Mouse (Mus musculus) embryonic facial prominence, embryonic 11.5 days (tissue): ENCODE measurements around the gene Oxsr1. TPM values are rescaled to one million over a fixed set of nuclear protein-coding genes. Genes with fewer than 3 reads are reported as not detected.

Experiments
- ATAC-seq: fragments of 200-750 bp; cut with Nextera tagmentation; replicated peaks from 2 replicates; pipeline ENCODE4 v1.8.0; 2017; ENCODE audit warnings: low read depth; ENCODE audit not compliant: insufficient number of reproducible peaks, low FRiP score, low TSS enrichment
- DNase-seq: peaks from one replicate; pipeline ENCODE4 v3.0.0-alpha.2; 2015; ENCODE audit warnings: low spot score
- H3K27ac ChIP-seq: fragments of 300-500 bp; sonication (generic); replicated peaks from 2 replicates; pipeline ENCODE4 v1.5.1; 2014; ENCODE audit warnings: mild to moderate bottlenecking, low read depth, low read length, control low read depth
- H3K27me3 ChIP-seq: fragments of 300-500 bp; sonication (generic); 2 replicates; pipeline ENCODE4 v1.6.1; 2014; ENCODE audit warnings: mild to moderate bottlenecking, low read length, moderate library complexity, mixed read lengths; ENCODE audit not compliant: control insufficient read depth, insufficient read depth
- H3K36me3 ChIP-seq: fragments of 300-500 bp; sonication (generic); replicated peaks from 2 replicates; pipeline ENCODE4 v1.6.1; 2014; ENCODE audit warnings: low read depth, mild to moderate bottlenecking, low read length, moderate library complexity, mixed read lengths; ENCODE audit not compliant: control insufficient read depth, insufficient read depth
- H3K4me1 ChIP-seq: fragments of 300-500 bp; sonication (generic); 2 replicates; pipeline ENCODE4 v1.6.1; 2014; ENCODE audit warnings: low read length, mixed read lengths; ENCODE audit not compliant: control insufficient read depth, insufficient read depth
- H3K4me2 ChIP-seq: fragments of 300-500 bp; sonication (generic); 2 replicates; pipeline ENCODE4 v1.6.1; 2014; ENCODE audit warnings: low read depth, mild to moderate bottlenecking, control low read depth, low read length, moderate library complexity
- H3K4me3 ChIP-seq: fragments of 300-500 bp; sonication (generic); 2 replicates; pipeline ENCODE4 v1.5.1; 2014; ENCODE audit warnings: low read depth, low read length, control low read depth
- H3K9ac ChIP-seq: fragments of 300-500 bp; sonication (generic); replicated peaks from 2 replicates; pipeline ENCODE4 v1.6.1; 2014; ENCODE audit warnings: mild to moderate bottlenecking, control low read depth, low read length
- H3K9me3 ChIP-seq: fragments of 300-500 bp; sonication (generic); replicated peaks from 2 replicates; pipeline ENCODE4 v1.6.1; 2016; ENCODE audit warnings: mild to moderate bottlenecking, low read length, inconsistent platforms, mixed read lengths; ENCODE audit not compliant: control insufficient read depth
- WGBS: fragments of 180-500 bp; shearing (Covaris S2); extraction: QIAGEN DNeasy Blood & Tissue Kit; methylation state at CpG from one replicate; pipeline ENCODE4 v1.1.7; 2014; 5-methylcytosine and 5-hydroxymethylcytosine counted together
- polyA plus RNA-seq: library from polyadenylated mRNA; unstranded; fragments of >200 nt; fragmentation: Nextera tagmentation; extraction: Ambion mirVana; gene quantifications from 2 replicates; pipeline ENCODE4 v1.2.1, GENCODE M21; 2014

The Oxsr1 gene
- polyA plus RNA-seq, 1 experiment from 2014 or later = 15.0 TPM

- H3K4me3 ChIP-seq = no peak overlapping the region
- no peak overlapping the region for H3K9ac ChIP-seq
- H3K27me3 ChIP-seq = peaks cover 2% of the 10 kb centered on the region; the same call in 1 of the 2 replicates
- H3K4me1 ChIP-seq = no peaks in the 10 kb centered on the region
- no peaks in the 10 kb centered on the region for H3K36me3 ChIP-seq
- no peaks in the 10 kb centered on the region for H3K9me3 ChIP-seq
- no peak overlapping the region for H3K4me2 ChIP-seq
- H3K27ac ChIP-seq = no peak overlapping the region
- DNase-seq (no peak), ATAC-seq (no peak)
- 85% methylated on average over 2 of the region's 2 CpGs for WGBS
Observed at GRCm38 (mm10) chr9:119334834-119335233, 12.6 kb upstream of the Oxsr1 start.

- DNase-seq (no peak), ATAC-seq (no peak)
- peaks cover 2% of the 10 kb centered on the region; the same call in 1 of the 2 replicates for H3K27me3 ChIP-seq
- H3K9ac ChIP-seq = no peak overlapping the region
- no peak overlapping the region for H3K4me2 ChIP-seq
- H3K4me1 ChIP-seq = no peaks in the 10 kb centered on the region
- H3K36me3 ChIP-seq = no peaks in the 10 kb centered on the region
- no peak overlapping the region for H3K27ac ChIP-seq
- no peak overlapping the region for H3K4me3 ChIP-seq
- WGBS = 75% methylated on average over 10 of the region's 10 CpGs
- no peaks in the 10 kb centered on the region for H3K9me3 ChIP-seq
Observed at GRCm38 (mm10) chr9:119334324-119334723, 12.1 kb upstream of the Oxsr1 start.

GRCm38 (mm10) chr9:119330186-119330963 lies 8.1 kb upstream of the Oxsr1 start:
- Histone ChIP-seq H3K36me3 (no peaks in the 10 kb centered on the region), H3K9me3 (no peaks in the 10 kb centered on the region), H3K4me3 (no peak overlapping the region), H3K27ac (no peak overlapping the region), H3K9ac (no peak overlapping the region), H3K4me1 (no peaks in the 10 kb centered on the region), H3K4me2 (no peak overlapping the region), H3K27me3 (no peaks in the 10 kb centered on the region)
- DNase-seq (no peak), ATAC-seq (peak; percentile 70; the same call in 1 of the 2 replicates)
- 90% methylated on average over 15 of the region's 15 CpGs for WGBS

GRCm38 (mm10) chr9:119328488-119328887 lies 6.3 kb upstream of the Oxsr1 start:
- DNase-seq (no peak), ATAC-seq (no peak)
- 87% methylated on average over 3 of the region's 3 CpGs for WGBS
- H3K4me1 ChIP-seq = no peaks in the 10 kb centered on the region
- H3K36me3 ChIP-seq = no peaks in the 10 kb centered on the region
- H3K9ac ChIP-seq = no peak overlapping the region
- no peaks in the 10 kb centered on the region for H3K9me3 ChIP-seq
- no peak overlapping the region for H3K4me2 ChIP-seq
- H3K27me3 ChIP-seq = no peaks in the 10 kb centered on the region
- no peak overlapping the region for H3K4me3 ChIP-seq
- no peak overlapping the region for H3K27ac ChIP-seq

- Histone ChIP-seq H3K9me3 (no peaks in the 10 kb centered on the region), H3K27ac (no peak overlapping the region), H3K4me2 (no peak overlapping the region), H3K4me1 (no peaks in the 10 kb centered on the region), H3K36me3 (no peaks in the 10 kb centered on the region), H3K27me3 (no peaks in the 10 kb centered on the region), H3K4me3 (no peak overlapping the region), H3K9ac (no peak overlapping the region)
- DNase-seq = no peak
- ATAC-seq = no peak
- WGBS = 69% methylated on average over 1 of the region's 1 CpGs
Observed at GRCm38 (mm10) chr9:119324130-119324529, 1.9 kb upstream of the Oxsr1 start.

- 7% methylated on average over 9 of the region's 9 CpGs for WGBS
- no peak for ATAC-seq
Observed at GRCm38 (mm10) chr9:119323260-119323645, 1.0 kb upstream of the Oxsr1 start.

GRCm38 (mm10) chr9:119321392-119322229 lies 616 bp downstream of the Oxsr1 start:
- no peaks in the 10 kb centered on the region for H3K9me3 ChIP-seq
- peak overlapping the region; percentile 88 for H3K4me2 ChIP-seq
- peak overlapping the region; percentile 81 for H3K9ac ChIP-seq
- H3K27me3 ChIP-seq = no peaks in the 10 kb centered on the region
- peak overlapping the region; percentile 76 for H3K27ac ChIP-seq
- peak; percentile 9 for DNase-seq
- H3K4me1 ChIP-seq = no peaks in the 10 kb centered on the region
- no peaks in the 10 kb centered on the region for H3K36me3 ChIP-seq
- WGBS = under 1% methylated on average over 56 of the region's 59 CpGs
- ATAC-seq = peak; percentile 49
- peak overlapping the region; percentile 95 for H3K4me3 ChIP-seq

More at GRCm38 (mm10) chr9:119323260-119323645, 1.0 kb upstream of the Oxsr1 start:
- H3K9ac ChIP-seq = peak overlapping the region; percentile 81
- H3K4me1 ChIP-seq = no peaks in the 10 kb centered on the region
- no peak for DNase-seq
- no peaks in the 10 kb centered on the region for H3K27me3 ChIP-seq
- no peaks in the 10 kb centered on the region for H3K36me3 ChIP-seq
- peak overlapping the region; percentile 51 for H3K4me2 ChIP-seq
- peak overlapping the region; percentile 95 for H3K4me3 ChIP-seq
- no peaks in the 10 kb centered on the region for H3K9me3 ChIP-seq
- peak overlapping the region; percentile 52; the same call in 1 of the 2 replicates for H3K27ac ChIP-seq

GRCm38 (mm10) chr9:119320946-119321345 lies 1.3 kb downstream of the Oxsr1 start:
- H3K9ac ChIP-seq = peak overlapping the region; percentile 48
- peak overlapping the region; percentile 88 for H3K4me2 ChIP-seq
- no peaks in the 10 kb centered on the region for H3K4me1 ChIP-seq
- H3K36me3 ChIP-seq = no peaks in the 10 kb centered on the region
- H3K27me3 ChIP-seq = no peaks in the 10 kb centered on the region
- DNase-seq (no peak), ATAC-seq (no peak)
- H3K9me3 ChIP-seq = no peaks in the 10 kb centered on the region
- H3K4me3 ChIP-seq = peak overlapping the region; percentile 95
- 11% methylated on average over 7 of the region's 7 CpGs for WGBS
- no peak overlapping the region for H3K27ac ChIP-seq
